ENCODE assay signal across 9 mouse cellular contexts in genomic region chr3:131105362-131105761, GRCm38 (mm10). TPM values are rescaled to one million over a fixed set of nuclear protein-coding genes. Genes with fewer than 3 reads are reported as not detected.
DNase-seq lines count a peak whose midpoint lies in the region; ATAC-seq lines count a peak whose summit lies in the region.
"Had no signal": no experiment of that assay in that cellular context is flagged by ENCODE, and none has a peak within 500 bp of the region (broad histone marks: within the 10 kb centered on the region; RNA-seq: fewer than 3 reads in every experiment).

No protein-coding gene starts in this region.

- no peak overlapping the region for H3K27ac ChIP-seq in heart, embryonic 11.5 days (ENCODE audit: low read depth, low read length)
- H3K27ac ChIP-seq in lung, embryonic 15.5 days: no peak overlapping the region
- no peak overlapping the region for H3K27ac ChIP-seq in limb, embryonic 12.5 days
- H3K27ac ChIP-seq in stomach, embryonic 15.5 days: no peak overlapping the region

- no peak for DNase-seq in heart, adult 18-20 months
- no peak for DNase-seq in lung, adult 18-20 months
- DNase-seq in frontal cortex, adult 2 months (ENCODE audit: extremely low spot score in 1 of 2, low spot score in 1 of 2): no peak
- no peak for DNase-seq in layer of hippocampus, postnatal 10 days (ENCODE audit: low spot score in 2 of 2)
- DNase-seq: gastrocnemius, postnatal 14 days had no signal

- peaks cover 26% of the 10 kb centered on the region for H3K4me1 ChIP-seq in heart, embryonic 11.5 days (ENCODE audit: control insufficient read depth, insufficient read depth, low read length)
- peaks cover 41% of the 10 kb centered on the region for H3K4me1 ChIP-seq in lung, embryonic 15.5 days
- peaks cover 57% of the 10 kb centered on the region for H3K4me1 ChIP-seq in limb, embryonic 12.5 days (replicated peaks)
- peaks cover 20% of the 10 kb centered on the region for H3K4me1 ChIP-seq in stomach, embryonic 15.5 days

- no peaks in the 10 kb centered on the region for H3K9me3 ChIP-seq in heart, embryonic 11.5 days (replicated peaks; ENCODE audit: control insufficient read depth, low read length)
- no peaks in the 10 kb centered on the region for H3K9me3 ChIP-seq in lung, embryonic 15.5 days
- H3K9me3 ChIP-seq in limb, embryonic 12.5 days: no peaks in the 10 kb centered on the region
- H3K9me3 ChIP-seq in stomach, embryonic 15.5 days: no peaks in the 10 kb centered on the region

- no peak overlapping the region; the same call in 1 of the 2 replicates for H3K4me3 ChIP-seq in heart, embryonic 11.5 days (ENCODE audit: low read depth, low read length)
- H3K4me3 ChIP-seq in lung, embryonic 15.5 days: peak overlapping the region; percentile 42
- peak overlapping the region; percentile 44 for H3K4me3 ChIP-seq in limb, embryonic 12.5 days (replicated peaks)
- H3K4me3 ChIP-seq in stomach, embryonic 15.5 days (replicated peaks): no peak overlapping the region

- WGBS in heart, embryonic 11.5 days (ENCODE audit: insufficient replicate concordance): 58% methylated on average over 8 of the region's 8 CpGs
- WGBS in lung, embryonic 15.5 days: 43% methylated on average over 8 of the region's 8 CpGs
- 33% methylated on average over 8 of the region's 8 CpGs for WGBS in limb, embryonic 12.5 days
- 60% methylated on average over 8 of the region's 8 CpGs for WGBS in stomach, embryonic 15.5 days

- no peaks in the 10 kb centered on the region for H3K36me3 ChIP-seq in heart, embryonic 11.5 days (ENCODE audit: control insufficient read depth, insufficient read depth, low read length)
- no peaks in the 10 kb centered on the region for H3K36me3 ChIP-seq in lung, embryonic 15.5 days
- no peaks in the 10 kb centered on the region for H3K36me3 ChIP-seq in limb, embryonic 12.5 days
- no peaks in the 10 kb centered on the region for H3K36me3 ChIP-seq in stomach, embryonic 15.5 days

- no peak for ATAC-seq in heart, embryonic 11.5 days (replicated peaks; ENCODE audit: insufficient number of reproducible peaks, low FRiP score, low TSS enrichment)
- ATAC-seq in lung, embryonic 15.5 days (ENCODE audit: borderline replicate concordance, extremely low read depth, low FRiP score, low TSS enrichment): no peak
- no peak for ATAC-seq in limb, embryonic 12.5 days (ENCODE audit: insufficient number of reproducible peaks, insufficient read depth, low FRiP score, low TSS enrichment, low read depth)
- no peak for ATAC-seq in stomach, embryonic 15.5 days (ENCODE audit: insufficient read depth, low FRiP score, low read depth)

- H3K27me3 ChIP-seq in heart, embryonic 11.5 days (ENCODE audit: control insufficient read depth, insufficient read depth, low read length): peaks cover 28% of the 10 kb centered on the region
- peaks cover 47% of the 10 kb centered on the region for H3K27me3 ChIP-seq in lung, embryonic 15.5 days
- H3K27me3 ChIP-seq in limb, embryonic 12.5 days: peaks cover 49% of the 10 kb centered on the region
- H3K27me3 ChIP-seq in stomach, embryonic 15.5 days (replicated peaks): peaks cover 68% of the 10 kb centered on the region

- no peak overlapping the region for H3K9ac ChIP-seq in heart, embryonic 11.5 days (ENCODE audit: low read depth, low read length)
- no peak overlapping the region for H3K9ac ChIP-seq in lung, embryonic 15.5 days
- H3K9ac ChIP-seq in limb, embryonic 12.5 days (replicated peaks): no peak overlapping the region
- no peak overlapping the region for H3K9ac ChIP-seq in stomach, embryonic 15.5 days

- peak overlapping the region; percentile 72 for H3K4me2 ChIP-seq in heart, embryonic 11.5 days
- peak overlapping the region; percentile 83 for H3K4me2 ChIP-seq in lung, embryonic 15.5 days
- peak overlapping the region; percentile 88 for H3K4me2 ChIP-seq in limb, embryonic 12.5 days
- peak overlapping the region; percentile 72; the same call in 1 of the 2 replicates for H3K4me2 ChIP-seq in stomach, embryonic 15.5 days

RNA-seq across cellular contexts. Expression of gene Lef1, which starts 4.9 kb away (rescaled TPM):
- 19.6 and 20.8 TPM in 2 replicates for polyA plus RNA-seq in heart, embryonic 11.5 days (2014; fragmentation: Nextera tagmentation; extraction: Ambion mirVana)
- total RNA-seq in heart, adult 18-20 months (2021): 1 to 10 TPM in 1 of 2 experiments, under 1 TPM in 1; 0.25 to 2.5 TPM
- polyA plus RNA-seq in lung, embryonic 15.5 days (2015; fragmentation: Nextera tagmentation; extraction: Ambion mirVana): 16.5 and 22.2 TPM in 2 replicates
- polyA plus RNA-seq in limb, embryonic 12.5 days (2016; fragmentation: Nextera tagmentation; extraction: Ambion mirVana): 59.4 and 60.5 TPM in 2 replicates
- 0.95 and 0.99 TPM in 2 replicates for polyA plus RNA-seq in stomach, embryonic 15.5 days (2015; fragmentation: Nextera tagmentation; extraction: Ambion mirVana)
- polyA plus RNA-seq in frontal cortex, adult 2 months (2012; rRNA removed): 10.6 and 12.0 TPM in 2 replicates
- total RNA-seq in layer of hippocampus, postnatal 10 days (2021): 1 to 10 TPM; 7.4 to 8.8 TPM

Comparison
In these comparisons a context has a peak if more than half of its experiments do, and no peak if none do; other contexts are left out.
1. H3K4me3 ChIP-seq: peak in lung, embryonic 15.5 days (single experiment) and limb, embryonic 12.5 days (single experiment); none in heart, embryonic 11.5 days (single experiment) and stomach, embryonic 15.5 days (single experiment).
2. Peak in every context shown above with its lines, with median percentiles within 50 percentile points of each other: H3K4me2 ChIP-seq.